In genomic region chr11:33975121-33975520, GRCm38 (mm10) we compare ENCODE assay signal across 23 mouse cellular contexts. TPM values are rescaled to one million over a fixed set of nuclear protein-coding genes. Genes with fewer than 3 reads are reported as not detected.
DNase-seq lines count a peak whose midpoint lies in the region; ATAC-seq and TF ChIP-seq lines count a peak whose summit lies in the region.
"Had no signal": no experiment of that assay in that cellular context is flagged by ENCODE, and none has a peak within 500 bp of the region (broad histone marks: within the 10 kb centered on the region; RNA-seq: fewer than 3 reads in every experiment).

No protein-coding gene starts in this region.

- H3K9ac ChIP-seq in heart, embryonic 11.5 days (ENCODE audit: low read depth, low read length) = no peak overlapping the region
- no peak overlapping the region for H3K9ac ChIP-seq in liver, adult 2 months (ENCODE audit: low read depth, low read length)
- no peak overlapping the region for H3K9ac ChIP-seq in liver, embryonic 11.5 days (ENCODE audit: low read depth, low read length)
- H3K9ac ChIP-seq in midbrain, embryonic 11.5 days (ENCODE audit: low read length) = no peak overlapping the region
- H3K9ac ChIP-seq: embryonic facial prominence, embryonic 12.5 days; forebrain, embryonic 13.5 days; forebrain, embryonic 15.5 days; forebrain, postnatal 0 days had no signal

- no peak overlapping the region for H3K4me3 ChIP-seq in heart, embryonic 11.5 days (ENCODE audit: low read depth, low read length)
- no peak overlapping the region for H3K4me3 ChIP-seq in liver, adult 2 months (ENCODE audit: insufficient read depth, low read depth, low read length)
- H3K4me3 ChIP-seq in liver, embryonic 11.5 days (ENCODE audit: low read depth, low read length) = no peak overlapping the region
- H3K4me3 ChIP-seq in midbrain, embryonic 11.5 days (ENCODE audit: low read depth, low read length) = no peak overlapping the region
- H3K4me3 ChIP-seq in midbrain, embryonic 10.5 days = no peak overlapping the region
- H3K4me3 ChIP-seq: embryonic facial prominence, embryonic 10.5 days; embryonic facial prominence, embryonic 12.5 days; forebrain, embryonic 13.5 days; forebrain, embryonic 15.5 days had no signal

- no peaks in the 10 kb centered on the region for H3K4me1 ChIP-seq in heart, embryonic 11.5 days (ENCODE audit: control insufficient read depth, insufficient read depth, low read length)
- H3K4me1 ChIP-seq in liver, adult 2 months (ENCODE audit: control insufficient read depth, insufficient read depth, low read length) = no peaks in the 10 kb centered on the region
- H3K4me1 ChIP-seq in liver, embryonic 11.5 days (replicated peaks; ENCODE audit: control insufficient read depth, insufficient read depth, low read length) = no peaks in the 10 kb centered on the region
- H3K4me1 ChIP-seq in midbrain, embryonic 11.5 days (ENCODE audit: control insufficient read depth, insufficient read depth, low read length) = no peaks in the 10 kb centered on the region
- no peaks in the 10 kb centered on the region for H3K4me1 ChIP-seq in midbrain, embryonic 10.5 days
- H3K4me1 ChIP-seq: embryonic facial prominence, embryonic 12.5 days; forebrain, embryonic 13.5 days; forebrain, embryonic 15.5 days had no signal

- no peaks in the 10 kb centered on the region for H3K27me3 ChIP-seq in heart, embryonic 11.5 days (ENCODE audit: control insufficient read depth, insufficient read depth, low read length)
- no peaks in the 10 kb centered on the region for H3K27me3 ChIP-seq in liver, adult 2 months (ENCODE audit: control insufficient read depth, insufficient read depth, low read length)
- no peaks in the 10 kb centered on the region for H3K27me3 ChIP-seq in liver, embryonic 11.5 days (replicated peaks; ENCODE audit: control insufficient read depth, insufficient read depth, low read length)
- no peaks in the 10 kb centered on the region for H3K27me3 ChIP-seq in midbrain, embryonic 11.5 days (ENCODE audit: control insufficient read depth, insufficient read depth, low read length)
- H3K27me3 ChIP-seq in midbrain, embryonic 10.5 days (ENCODE audit: low read depth, poor library complexity, severe bottlenecking) = no peaks in the 10 kb centered on the region
- H3K27me3 ChIP-seq: CH12.LX; embryonic facial prominence, embryonic 12.5 days; forebrain, embryonic 13.5 days; forebrain, embryonic 15.5 days had no signal

- H3K4me2 ChIP-seq in heart, embryonic 11.5 days = no peak overlapping the region
- no peak overlapping the region for H3K4me2 ChIP-seq in liver, embryonic 11.5 days
- H3K4me2 ChIP-seq in midbrain, embryonic 11.5 days = no peak overlapping the region
- H3K4me2 ChIP-seq: embryonic facial prominence, embryonic 12.5 days; forebrain, embryonic 13.5 days; forebrain, embryonic 15.5 days had no signal

- 78% methylated on average over 2 of the region's 2 CpGs for WGBS in heart, embryonic 11.5 days (ENCODE audit: insufficient replicate concordance)
- 83% methylated on average over 2 of the region's 2 CpGs for WGBS in liver, adult 2 months
- WGBS in liver, embryonic 11.5 days = 71% methylated on average over 2 of the region's 2 CpGs
- WGBS in midbrain, embryonic 11.5 days = 91% methylated on average over 2 of the region's 2 CpGs
- 86% methylated on average over 2 of the region's 2 CpGs for WGBS in midbrain, embryonic 10.5 days

- H3K36me3 ChIP-seq in heart, embryonic 11.5 days (ENCODE audit: control insufficient read depth, insufficient read depth, low read length) = no peaks in the 10 kb centered on the region
- no peaks in the 10 kb centered on the region for H3K36me3 ChIP-seq in liver, adult 2 months (ENCODE audit: control insufficient read depth, insufficient read depth, low read length)
- H3K36me3 ChIP-seq in liver, embryonic 11.5 days (ENCODE audit: control insufficient read depth, insufficient read depth, low read length) = no peaks in the 10 kb centered on the region
- H3K36me3 ChIP-seq in midbrain, embryonic 11.5 days (ENCODE audit: control insufficient read depth, insufficient read depth, low read length) = no peaks in the 10 kb centered on the region
- no peaks in the 10 kb centered on the region for H3K36me3 ChIP-seq in midbrain, embryonic 10.5 days
- H3K36me3 ChIP-seq: embryonic facial prominence, embryonic 10.5 days; embryonic facial prominence, embryonic 12.5 days; forebrain, embryonic 15.5 days; G1E had no signal

- no peak overlapping the region for H3K27ac ChIP-seq in heart, embryonic 11.5 days (ENCODE audit: low read depth, low read length)
- no peak overlapping the region for H3K27ac ChIP-seq in liver, adult 2 months (replicated peaks; ENCODE audit: insufficient read depth, low read depth, low read length)
- no peak overlapping the region for H3K27ac ChIP-seq in liver, embryonic 11.5 days (ENCODE audit: low read depth, low read length)
- no peak overlapping the region for H3K27ac ChIP-seq in midbrain, embryonic 11.5 days (ENCODE audit: low read depth, low read length)
- H3K27ac ChIP-seq in midbrain, embryonic 10.5 days (replicated peaks) = no peak overlapping the region
- H3K27ac ChIP-seq: embryonic facial prominence, embryonic 10.5 days; embryonic facial prominence, embryonic 12.5 days; forebrain, embryonic 13.5 days; forebrain, embryonic 15.5 days had no signal

- peak; percentile 51 to 63 for DNase-seq in cerebellum, postnatal 10 days
- DNase-seq in cerebellum, adult 9-11 months = no peak
- DNase-seq in heart, adult 8-10 months (ENCODE audit: low spot score) = peak; percentile 11
- DNase-seq in liver, adult 2 months (ENCODE audit: extremely low read depth, low read depth, low spot score) = peak; percentile 2
- DNase-seq in liver, embryonic 11.5 days (ENCODE audit: low spot score) = no peak
- DNase-seq in midbrain, embryonic 11.5 days (ENCODE audit: low spot score, missing footprints) = peak; percentile 19
- no peak for DNase-seq in midbrain, embryonic 10.5 days (ENCODE audit: low spot score)
- DNase-seq: adrenal gland, adult 8-10 months; adrenal gland, postnatal 14 days; adrenal gland, postnatal 36 days; B cell, adult 2 months; cerebellum, adult 11-12 months; forebrain, postnatal 0 days had no signal

- no peaks in the 10 kb centered on the region for H3K79me2 ChIP-seq in liver, adult 2 months (ENCODE audit: control insufficient read depth, insufficient read depth, low read length)

- no peak for TF ChIP-seq POLR2A in liver, adult 2 months (IDR thresholded peaks at IDR 0.05; ENCODE audit: extremely low read depth, insufficient read depth, low read length)

- no peak for TF ChIP-seq CTCF in liver, adult 2 months (IDR thresholded peaks at IDR 0.05; ENCODE audit: low read depth, low read length)

- ATAC-seq in heart, embryonic 11.5 days (replicated peaks; ENCODE audit: insufficient number of reproducible peaks, low FRiP score, low TSS enrichment) = no peak
- no peak for ATAC-seq in liver, embryonic 11.5 days (replicated peaks; ENCODE audit: low FRiP score)
- no peak for ATAC-seq in midbrain, embryonic 11.5 days (ENCODE audit: low FRiP score)
- ATAC-seq: activated CD4-positive, CD25-positive, alpha-beta regulatory T cell, adult 4 months; CD4-positive, CD25-positive, alpha-beta regulatory T cell, adult 4 months; forebrain, embryonic 13.5 days; forebrain, postnatal 0 days; Patski had no signal

- no peaks in the 10 kb centered on the region for H3K9me3 ChIP-seq in heart, embryonic 11.5 days (replicated peaks; ENCODE audit: control insufficient read depth, low read length)
- no peaks in the 10 kb centered on the region for H3K9me3 ChIP-seq in liver, embryonic 11.5 days (ENCODE audit: control insufficient read depth, low read length)
- H3K9me3 ChIP-seq in midbrain, embryonic 11.5 days (ENCODE audit: control insufficient read depth, low read length) = no peaks in the 10 kb centered on the region
- H3K9me3 ChIP-seq in midbrain, embryonic 10.5 days (replicated peaks) = no peaks in the 10 kb centered on the region
- H3K9me3 ChIP-seq: embryonic facial prominence, embryonic 10.5 days; embryonic facial prominence, embryonic 12.5 days; forebrain, embryonic 13.5 days; forebrain, embryonic 15.5 days had no signal

RNA-seq across cellular contexts. Expression of gene Kcnmb1, which starts 12.3 kb away (rescaled TPM):
- total RNA-seq in heart, adult 8-10 months (2022) = 1 to 10 TPM in 1 of 4 experiments, under 1 TPM in 3; 0.44 to 1.1 (median 0.73) TPM
- polyA plus RNA-seq in heart, embryonic 11.5 days (2014; fragmentation: Nextera tagmentation; extraction: Ambion mirVana) = 6.8 and 7.3 TPM in 2 replicates
- not detected in 2 replicates for total RNA-seq in liver, adult 2 months (2014; rRNA removed)
- 0.01 TPM in 1 of 2 replicates, not detected in the other for polyA plus RNA-seq in liver, adult 2 months (2012; rRNA removed)
- polyA plus RNA-seq in liver, embryonic 11.5 days (2014; fragmentation: Nextera tagmentation; extraction: Ambion mirVana) = 0.14 and 0.25 TPM in 2 replicates
- polyA plus RNA-seq in midbrain, embryonic 11.5 days (2014; fragmentation: Nextera tagmentation; extraction: Ambion mirVana) = 0.18 and 0.39 TPM in 2 replicates
- 0.19 and 0.25 TPM in 2 replicates for polyA plus RNA-seq in midbrain, embryonic 10.5 days (2016; fragmentation: Nextera tagmentation; extraction: Ambion mirVana)
- polyA plus RNA-seq: G1E, Patski had no signal

RNA-seq across cellular contexts. Expression of gene Kcnip1, which starts 17.8 kb away (rescaled TPM):
- total RNA-seq in heart, adult 8-10 months (2022) = under 1 TPM in 3 of 4 experiments, not detected in 1; 0.11 to 0.35 (median 0.17) TPM
- 0.44 and 0.77 TPM in 2 replicates for polyA plus RNA-seq in heart, embryonic 11.5 days (2014; fragmentation: Nextera tagmentation; extraction: Ambion mirVana)
- total RNA-seq in liver, adult 2 months (2014; rRNA removed) = not detected in 2 replicates
- polyA plus RNA-seq in liver, adult 2 months (2012; rRNA removed) = not detected in 2 replicates
- 1.2 and 2.0 TPM in 2 replicates for polyA plus RNA-seq in liver, embryonic 11.5 days (2014; fragmentation: Nextera tagmentation; extraction: Ambion mirVana)
- polyA plus RNA-seq in midbrain, embryonic 11.5 days (2014; fragmentation: Nextera tagmentation; extraction: Ambion mirVana) = 8.1 and 9.0 TPM in 2 replicates
- 5.8 and 8.1 TPM in 2 replicates for polyA plus RNA-seq in midbrain, embryonic 10.5 days (2016; fragmentation: Nextera tagmentation; extraction: Ambion mirVana)
- polyA plus RNA-seq: activated CD4-positive, CD25-positive, alpha-beta regulatory T cell, adult 4 months; CD4-positive, CD25-positive, alpha-beta regulatory T cell, adult 4 months; G1E; Patski had no signal

Comparison
In these comparisons a context has a peak if more than half of its experiments do, and no peak if none do; other contexts are left out.
1. DNase-seq: peak in cerebellum, postnatal 10 days (2 of 2), heart, adult 8-10 months (single experiment), liver, adult 2 months (single experiment) and midbrain, embryonic 11.5 days (single experiment); none in cerebellum, adult 9-11 months (single experiment), liver, embryonic 11.5 days (single experiment) and midbrain, embryonic 10.5 days (single experiment).